Mouse (Mus musculus) stomach, postnatal 0 days (tissue): ENCODE data around the gene Vgll4.

Experiments
- CTCF ChIP-seq: IDR thresholded peaks from 2 replicates; pipeline ENCODE4 v1.5.1; 2016; ENCODE audit warnings: antibody characterized with exemption, low read depth, mild to moderate bottlenecking, moderate library complexity
- EP300 ChIP-seq: optimal IDR thresholded peaks from 2 replicates; pipeline ENCODE3; 2016; ENCODE audit warnings: antibody characterized with exemption

GRCm38 (mm10) chr6:114932991-114933392, 36.8 kb downstream of the Vgll4 start:
- TF ChIP-seq CTCF: no peak
- no peak for TF ChIP-seq EP300
